Mouse (Mus musculus): ENCODE measurements around the gene Ttc23.

The Ttc23 gene

GRCm38 (mm10) chr7:67647277-67647676, at the start of gene Ttc23:
Gene Ttc23 (plus strand): TSS chr7:67647410.
- ATAC-seq (ENCODE audit: low TSS enrichment) = 0 out of 2 replicates have a peak, but pooled peaks have one; percentile 22

DNA sequence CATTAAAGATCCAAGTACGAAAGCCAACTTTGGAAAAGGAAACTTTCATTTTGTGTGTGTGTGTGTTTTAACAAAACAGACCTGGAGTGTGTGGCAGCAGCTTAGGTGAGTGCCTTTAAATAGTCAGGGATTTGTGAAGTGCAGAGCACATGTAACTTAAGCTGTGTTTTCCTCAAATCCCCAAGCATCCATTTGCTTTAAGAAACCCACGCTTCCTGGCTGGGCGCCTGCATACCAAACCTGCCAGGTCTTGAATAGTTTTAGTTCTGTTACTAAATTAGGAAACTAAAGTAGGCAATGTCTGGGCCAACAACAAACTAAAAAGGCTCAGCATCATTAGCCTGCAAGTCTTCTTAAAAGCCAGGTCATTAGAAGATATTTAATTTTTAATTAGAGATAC, 49.2 kb upstream of the Ttc23 start:
- ATAC-seq (ENCODE audit: low TSS enrichment) = peak; percentile 82

DNA sequence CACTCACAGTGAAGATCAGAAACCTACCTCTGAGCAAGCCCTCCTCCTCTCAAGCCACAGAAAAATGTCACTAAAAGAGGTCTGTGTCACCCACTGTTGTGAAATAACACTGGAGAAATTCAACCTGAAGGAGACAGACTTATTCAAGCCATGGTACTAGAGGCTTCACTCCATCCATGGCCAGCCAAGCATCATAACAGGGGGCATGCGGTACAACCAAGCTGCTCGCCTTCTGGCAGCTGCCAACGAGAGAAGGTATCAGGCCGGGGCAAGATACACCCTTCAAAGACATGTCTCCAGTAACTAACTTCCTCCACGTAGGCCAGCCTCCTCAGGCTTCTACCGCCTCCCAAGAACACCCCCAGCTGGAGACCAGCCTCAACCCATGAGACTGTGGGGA, 42.1 kb upstream of the Ttc23 start:
- no peak for ATAC-seq (ENCODE audit: low TSS enrichment)

DNA sequence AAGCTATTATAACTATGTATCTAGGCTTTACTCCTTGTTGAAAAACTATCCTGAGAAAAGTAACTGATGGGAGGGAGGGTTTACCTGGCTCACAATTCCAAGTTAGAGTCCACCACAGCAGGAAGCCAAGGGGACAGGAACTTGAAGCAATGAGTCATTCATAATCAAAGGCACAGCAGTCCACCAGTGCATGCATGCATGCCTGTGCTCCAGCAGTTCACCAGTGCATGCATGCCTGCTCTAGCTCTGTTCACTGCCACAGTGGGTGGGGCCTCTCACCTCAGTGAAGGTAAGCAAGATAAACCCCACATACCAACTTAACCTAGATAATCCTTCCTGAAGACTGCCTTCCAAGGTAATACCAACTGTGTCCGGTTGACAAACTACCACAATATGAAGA, 41.0 kb upstream of the Ttc23 start:
- no peak for ATAC-seq (ENCODE audit: low TSS enrichment)

DNA sequence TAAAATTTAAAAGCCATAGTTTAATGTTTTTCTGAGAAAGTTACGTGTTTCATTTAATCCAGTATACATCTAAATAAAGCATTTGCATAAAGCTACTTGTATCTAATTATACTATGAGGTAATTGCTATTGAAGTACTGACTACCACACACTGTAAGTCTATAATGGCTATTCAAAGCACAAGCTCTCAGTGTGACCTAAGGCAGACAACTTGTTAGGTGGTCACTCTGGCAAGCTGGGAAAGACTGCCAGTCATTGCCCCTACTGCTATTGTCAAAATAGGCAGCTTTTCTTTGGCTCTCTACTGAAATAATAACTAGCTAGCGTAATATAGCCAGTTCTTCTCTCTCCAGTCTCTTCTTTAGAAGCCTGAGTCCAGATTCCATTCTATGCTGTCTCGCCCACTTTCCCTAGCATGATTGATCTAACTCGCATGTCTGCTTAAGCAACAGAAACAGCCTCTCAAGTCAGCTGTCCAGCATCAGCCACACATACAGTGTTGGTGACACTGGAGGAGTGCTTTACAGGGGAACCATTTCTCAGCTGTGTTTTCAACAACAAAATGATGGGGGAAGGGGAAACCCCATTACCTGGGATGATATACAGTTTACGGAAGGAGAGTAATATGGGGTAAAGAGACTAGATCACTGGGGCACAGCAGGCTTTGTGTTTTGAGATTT, 39.4 kb upstream of the Ttc23 start:
- ATAC-seq (ENCODE audit: low TSS enrichment) = no peak

DNA sequence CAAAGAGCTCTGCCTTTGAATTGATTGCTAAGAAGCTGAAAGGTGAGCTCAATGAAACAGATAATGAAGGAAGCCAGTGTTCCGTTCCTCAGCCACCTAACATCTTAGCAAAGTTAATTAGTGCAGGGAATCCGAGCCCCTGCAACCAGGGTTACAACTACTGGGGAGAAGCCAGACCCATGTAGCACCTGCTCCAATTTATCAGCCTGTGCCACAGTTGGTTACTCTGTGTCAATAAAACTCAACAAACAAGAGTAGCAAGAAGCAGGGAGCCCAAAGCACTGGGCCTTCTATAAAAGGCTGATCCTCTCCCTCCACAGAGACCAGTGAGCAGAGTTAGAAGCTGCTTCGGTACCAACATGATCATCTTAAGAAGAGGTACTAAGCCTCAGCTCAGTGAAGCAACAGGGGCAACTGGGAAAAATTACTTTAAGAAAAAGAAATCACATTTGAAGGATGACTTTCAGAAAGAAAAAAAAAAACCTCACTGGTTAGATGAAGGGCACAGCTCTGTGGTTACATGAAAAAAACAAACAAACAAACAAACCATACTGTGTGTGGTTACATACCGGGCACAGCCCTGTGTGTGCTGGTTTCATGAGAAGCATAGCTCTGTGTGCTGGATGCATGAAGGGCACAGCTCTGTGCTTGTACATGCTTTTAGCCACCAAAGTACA, 38.7 kb upstream of the Ttc23 start:
- no peak for ATAC-seq (ENCODE audit: low TSS enrichment)

GRCm38 (mm10) chr7:67613795-67614463, 33.3 kb upstream of the Ttc23 start:
- ATAC-seq (ENCODE audit: low TSS enrichment) = no peak

DNA sequence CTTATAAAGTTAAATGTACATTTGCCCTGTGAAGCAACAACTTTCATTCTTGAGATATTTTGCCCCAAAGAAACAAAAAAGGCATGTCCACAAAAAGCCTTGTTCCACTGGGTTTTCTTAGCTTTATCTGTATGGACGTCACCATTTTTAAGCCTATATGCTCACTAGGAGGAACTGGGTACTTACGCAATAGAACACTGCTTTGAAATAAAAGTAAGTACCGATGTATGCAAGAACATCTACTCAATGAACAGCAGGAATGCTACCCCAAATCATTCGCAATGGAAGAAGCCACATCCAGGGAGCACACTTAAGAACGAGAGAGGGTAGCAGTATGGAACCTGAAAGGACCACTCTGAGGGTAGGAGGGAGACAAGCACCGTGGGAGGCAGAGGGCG, 32.7 kb upstream of the Ttc23 start:
- no peak for ATAC-seq (ENCODE audit: low TSS enrichment)

DNA sequence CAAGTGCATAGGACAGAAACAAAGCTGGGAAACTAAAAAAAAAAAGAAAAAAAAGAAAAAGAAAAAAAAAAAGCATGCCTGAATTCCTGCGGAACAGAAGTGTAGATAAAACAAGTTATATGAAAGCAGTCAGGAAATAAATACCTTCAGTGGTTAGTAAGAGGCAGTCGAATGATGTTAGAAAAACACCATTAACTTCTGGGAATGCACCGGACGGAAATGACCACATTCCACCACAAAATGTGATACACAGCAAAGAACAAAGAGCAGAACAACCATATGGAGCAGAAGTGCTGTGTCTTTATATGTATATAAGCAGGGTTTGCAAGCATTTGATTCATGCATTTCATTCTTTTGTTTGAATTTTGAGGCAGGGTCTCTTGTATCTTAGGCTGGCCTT, 30.3 kb upstream of the Ttc23 start:
- no peak for ATAC-seq (ENCODE audit: low TSS enrichment)

DNA sequence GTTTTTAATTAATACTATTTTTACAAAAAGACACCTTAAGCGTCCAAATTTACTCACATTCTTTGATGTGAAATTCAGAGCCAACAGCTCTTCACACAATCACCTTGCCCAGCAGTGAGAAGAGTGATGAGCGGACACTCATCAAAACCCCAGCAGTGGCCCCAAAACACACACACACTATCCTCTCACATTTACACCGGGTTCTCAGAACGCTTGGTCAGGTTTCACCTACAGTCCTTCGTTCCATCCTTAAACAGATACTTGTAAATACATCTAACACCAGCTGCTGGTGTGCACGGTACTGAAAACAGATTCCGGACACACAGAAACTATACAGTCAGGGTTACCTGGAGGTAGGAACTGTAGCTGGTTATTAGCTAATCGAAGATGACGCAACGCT, 29.6 kb upstream of the Ttc23 start:
- ATAC-seq (ENCODE audit: low TSS enrichment) = no peak

- no peak for ATAC-seq (ENCODE audit: low TSS enrichment)
Measured at GRCm38 (mm10) chr7:67618316-67618715, 28.9 kb upstream of the Ttc23 start.

GRCm38 (mm10) chr7:67619836-67620235, 27.4 kb upstream of the Ttc23 start:
- peak; percentile 78 for ATAC-seq (ENCODE audit: low TSS enrichment)

GRCm38 (mm10) chr7:67622151-67622550, 25.1 kb upstream of the Ttc23 start:
- no peak for ATAC-seq (ENCODE audit: low TSS enrichment)

DNA sequence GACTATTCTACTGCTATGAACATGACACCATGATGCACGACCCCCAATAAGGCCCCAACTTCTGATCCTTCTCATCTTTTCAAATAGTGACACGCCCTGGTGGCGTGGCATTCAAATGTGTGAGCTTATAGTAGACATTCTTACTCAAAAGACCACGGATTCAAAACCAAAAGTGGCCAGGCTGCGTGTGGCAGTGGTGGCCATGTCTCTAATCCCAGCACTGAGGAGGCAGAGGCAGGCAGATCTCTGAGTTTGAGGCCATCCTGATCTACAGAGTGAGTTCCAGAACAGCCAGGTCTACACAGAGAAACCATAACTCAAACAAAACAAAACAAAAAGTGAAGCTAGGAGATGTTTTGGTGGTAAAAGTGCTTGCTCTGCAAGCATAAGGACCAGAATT, 20.5 kb upstream of the Ttc23 start:
- ATAC-seq (ENCODE audit: low TSS enrichment) = no peak

DNA sequence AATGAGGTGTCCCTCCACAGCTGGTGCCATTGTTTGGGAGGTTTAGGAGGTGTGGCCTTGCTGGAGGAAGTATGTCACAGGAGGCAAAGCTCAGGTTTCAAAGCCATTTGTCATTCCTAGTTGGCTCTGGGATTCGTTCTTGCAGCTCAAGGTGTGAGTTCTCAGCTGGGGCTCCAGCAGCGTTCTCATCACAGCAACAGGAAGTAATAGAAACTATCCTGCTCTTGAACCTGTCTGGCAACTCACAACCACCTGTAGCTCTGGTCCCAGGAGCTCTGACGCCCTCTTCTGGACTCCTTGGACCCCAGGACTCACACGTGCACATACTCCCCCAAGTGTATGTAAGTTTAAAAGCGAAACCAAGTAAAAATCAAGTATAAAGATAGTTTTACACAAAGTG, 17.5 kb upstream of the Ttc23 start:
- ATAC-seq (ENCODE audit: low TSS enrichment) = no peak

DNA sequence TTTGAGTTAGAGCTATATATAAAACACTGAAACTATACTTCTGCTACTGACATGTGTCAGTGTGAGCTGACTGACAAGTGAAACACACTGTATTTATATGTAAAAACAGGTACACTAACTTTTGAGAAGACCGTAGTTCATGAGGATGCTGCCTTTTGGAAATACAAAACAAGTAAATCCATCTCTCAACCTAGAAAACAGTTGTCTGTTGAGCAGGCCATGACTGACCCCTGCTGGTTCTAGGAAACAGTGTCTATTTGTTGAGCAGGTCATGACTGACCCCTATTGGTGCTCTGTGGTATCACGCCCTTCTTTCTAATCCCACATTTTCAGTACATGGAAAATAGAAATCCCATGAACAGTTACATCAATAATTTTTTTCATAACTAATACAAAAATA, 16.4 kb upstream of the Ttc23 start:
- ATAC-seq (ENCODE audit: low TSS enrichment) = peak; percentile 87

- ATAC-seq (ENCODE audit: low TSS enrichment) = no peak
Measured at GRCm38 (mm10) chr7:67632380-67632779, 14.8 kb upstream of the Ttc23 start.

DNA sequence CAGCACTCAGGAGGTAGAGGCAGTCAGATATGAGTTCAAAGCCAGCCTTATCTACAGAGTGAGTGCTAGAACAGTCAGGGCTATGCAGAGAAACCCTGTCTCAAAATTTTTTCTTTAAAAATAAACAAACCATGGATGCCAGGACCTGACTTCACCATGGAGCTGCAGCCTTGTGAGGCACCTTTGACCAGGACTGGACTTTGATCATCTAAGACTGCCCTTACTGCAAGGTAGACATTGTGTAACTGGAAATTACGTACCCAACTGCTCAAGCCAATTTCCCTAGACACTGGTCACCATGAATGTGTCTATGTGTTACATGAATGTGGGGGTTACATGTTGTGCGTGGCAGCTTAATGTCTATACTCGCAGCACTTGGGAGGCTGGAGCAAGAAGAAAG, 13.0 kb upstream of the Ttc23 start:
- ATAC-seq (ENCODE audit: low TSS enrichment) = no peak

- no peak for ATAC-seq (ENCODE audit: low TSS enrichment)
Measured at GRCm38 (mm10) chr7:67636161-67636560, 11.0 kb upstream of the Ttc23 start.

DNA sequence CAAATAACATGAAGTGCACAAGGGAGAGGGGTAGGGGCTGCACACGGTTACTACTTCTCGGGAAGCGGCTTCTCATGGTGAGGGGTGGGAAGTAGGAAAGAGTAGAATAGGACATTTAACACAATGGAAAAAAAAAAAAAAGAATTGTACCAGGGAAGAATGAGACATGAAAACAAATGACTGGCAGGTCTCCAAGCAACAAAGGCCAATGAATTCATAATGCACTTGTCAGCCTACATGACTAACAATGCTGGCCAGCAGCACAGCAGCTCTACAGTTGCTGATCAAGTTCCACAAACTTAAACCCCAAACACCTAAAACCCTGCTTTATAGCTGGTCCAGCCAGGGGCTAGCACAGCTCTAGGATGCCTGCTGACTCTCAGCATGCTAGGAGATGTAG, 8.2 kb upstream of the Ttc23 start:
- peak; percentile 47; the same call in 1 of the 2 replicates for ATAC-seq (ENCODE audit: low TSS enrichment)

GRCm38 (mm10) chr7:67642955-67643354, 4.3 kb upstream of the Ttc23 start:
- ATAC-seq (ENCODE audit: low TSS enrichment) = no peak

- ATAC-seq (ENCODE audit: low TSS enrichment) = peak; percentile 23
Measured at GRCm38 (mm10) chr7:67644291-67644690, 2.9 kb upstream of the Ttc23 start.
